Mouse (Mus musculus) right cerebral cortex, postnatal 10 days (tissue): ENCODE data around the gene Gm10570.

Source experiments
- DNase-seq, 2 experiments: peaks; one replicate each; pipeline ENCODE4 v3.0.0; 2021; ENCODE audit warnings: low spot score in 2 of 2

Gm10570 gene

DNA sequence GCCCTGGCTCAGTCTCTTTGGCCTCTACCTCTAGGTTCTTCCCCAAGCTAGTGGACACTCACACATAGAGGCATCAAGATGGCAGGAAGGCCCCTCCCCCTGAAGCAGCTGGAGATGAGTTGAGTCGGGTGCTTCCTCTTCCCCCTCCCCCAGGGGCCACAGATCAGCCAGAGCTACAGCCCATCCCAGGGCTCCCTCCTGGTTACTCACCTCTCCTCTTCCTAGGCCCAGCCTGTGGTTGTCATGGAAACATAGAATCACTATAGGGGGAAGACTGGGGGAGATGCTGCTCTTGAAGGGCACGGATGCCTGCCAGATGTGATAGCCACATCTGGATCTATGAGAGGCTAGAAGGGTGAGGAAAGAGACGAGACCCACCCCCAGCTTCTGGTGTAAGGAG lies 3.7 kb downstream of the Gm10570 start:
- no peak for DNase-seq

DNA sequence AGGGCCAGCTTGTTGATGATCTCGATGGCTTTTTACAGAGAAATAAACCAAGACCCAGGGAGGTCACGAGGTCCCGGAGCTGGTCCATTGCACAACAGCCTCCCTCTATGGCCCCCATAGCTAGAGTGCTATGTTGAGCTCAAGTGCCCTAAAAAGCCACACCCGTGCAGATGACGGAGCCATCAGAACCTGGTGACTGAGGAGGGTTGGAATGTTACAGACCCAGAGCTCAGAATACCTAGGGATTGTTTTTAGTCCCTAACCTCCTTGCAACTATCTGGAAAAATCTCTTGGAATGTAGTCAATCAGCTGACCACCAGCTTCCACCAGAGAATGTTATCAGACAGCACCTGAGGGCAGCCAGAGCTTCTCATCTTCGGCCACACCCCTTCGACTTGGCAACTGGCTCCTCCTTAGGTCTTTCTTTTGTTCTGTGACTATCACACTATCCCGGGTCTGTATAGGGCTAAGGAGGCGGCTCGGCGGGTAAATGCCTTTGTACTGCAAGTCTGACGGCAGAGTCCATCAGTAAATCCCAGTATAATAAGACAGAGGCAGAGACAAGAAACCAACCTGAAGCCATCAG lies 6.1 kb downstream of the Gm10570 start:
- no peak for DNase-seq

DNA sequence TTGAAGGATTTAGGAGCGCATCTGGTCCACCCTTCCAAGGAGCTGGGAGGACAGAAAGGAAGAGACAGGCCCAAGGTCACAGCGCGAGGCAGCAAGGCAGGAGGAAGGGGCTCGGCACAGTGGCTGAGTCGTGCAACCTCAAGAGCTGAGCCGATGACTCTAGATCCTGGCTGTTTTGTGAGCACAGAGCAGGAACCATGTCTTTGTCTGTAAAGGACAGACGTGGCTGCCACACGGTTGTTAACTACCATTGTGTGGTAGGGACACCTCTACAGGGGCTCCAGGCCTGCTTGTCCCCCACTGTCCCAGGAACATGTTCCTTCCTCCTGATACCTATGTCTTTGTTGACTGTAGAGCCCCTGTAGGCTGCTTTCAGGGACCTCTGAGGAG lies 8.8 kb downstream of the Gm10570 start:
- no peak for DNase-seq

DNA sequence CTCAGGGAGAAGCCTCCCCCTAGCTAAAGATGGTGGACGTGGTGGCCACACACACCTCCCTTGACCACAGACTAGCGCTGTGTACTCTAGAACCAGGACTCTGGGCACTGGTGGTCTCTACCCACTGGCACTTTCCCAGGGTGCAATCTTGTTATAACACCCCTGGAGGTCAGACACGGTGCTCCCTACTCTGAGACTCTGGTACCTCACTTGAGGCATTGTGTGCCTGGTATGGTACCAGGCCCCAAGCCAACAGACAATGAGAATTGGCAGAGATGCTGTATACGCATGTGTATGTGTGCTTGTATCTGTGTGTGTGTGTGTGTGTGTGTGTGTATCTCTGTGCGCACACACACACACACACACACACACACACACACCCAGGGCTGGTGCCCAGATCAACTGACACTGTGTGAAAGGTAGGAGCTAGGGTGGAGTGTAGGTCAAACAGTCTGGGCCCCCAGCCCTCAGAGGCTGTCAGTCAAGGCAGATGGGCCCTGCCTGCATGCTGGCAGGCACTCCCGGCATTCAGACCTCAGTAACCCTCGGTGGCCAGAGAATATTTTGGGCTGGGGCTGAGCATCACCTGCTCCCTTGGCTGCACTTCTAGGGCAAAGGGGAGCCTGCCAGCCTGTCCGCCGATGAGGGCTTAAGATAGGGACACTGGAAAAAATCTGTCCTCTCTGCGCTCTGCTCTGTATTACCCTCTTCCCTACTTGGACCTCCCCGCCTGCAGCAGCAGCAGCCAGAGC lies 9.4 kb downstream of the Gm10570 start:
- no peak for DNase-seq

DNA sequence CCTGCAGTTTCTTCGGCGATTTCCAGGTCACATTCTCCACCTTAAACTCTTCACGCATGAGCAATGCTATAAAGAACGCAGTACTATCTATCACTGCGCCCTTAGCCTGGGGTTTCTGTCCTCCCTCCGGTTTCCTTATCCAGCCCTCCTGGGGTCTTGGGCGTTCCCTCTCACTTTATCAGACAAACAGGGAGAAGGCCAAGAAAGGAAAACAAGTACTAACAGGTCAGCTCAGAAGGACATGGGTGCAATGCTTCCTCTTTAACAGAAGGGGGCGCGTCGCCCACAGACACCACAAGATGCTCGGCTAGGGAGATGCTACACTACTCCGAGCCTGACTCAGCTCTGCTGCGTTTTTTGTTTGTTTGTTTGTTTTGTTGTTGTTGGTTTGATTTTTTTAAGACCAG lies 11.3 kb downstream of the Gm10570 start:
- no peak for DNase-seq

DNA sequence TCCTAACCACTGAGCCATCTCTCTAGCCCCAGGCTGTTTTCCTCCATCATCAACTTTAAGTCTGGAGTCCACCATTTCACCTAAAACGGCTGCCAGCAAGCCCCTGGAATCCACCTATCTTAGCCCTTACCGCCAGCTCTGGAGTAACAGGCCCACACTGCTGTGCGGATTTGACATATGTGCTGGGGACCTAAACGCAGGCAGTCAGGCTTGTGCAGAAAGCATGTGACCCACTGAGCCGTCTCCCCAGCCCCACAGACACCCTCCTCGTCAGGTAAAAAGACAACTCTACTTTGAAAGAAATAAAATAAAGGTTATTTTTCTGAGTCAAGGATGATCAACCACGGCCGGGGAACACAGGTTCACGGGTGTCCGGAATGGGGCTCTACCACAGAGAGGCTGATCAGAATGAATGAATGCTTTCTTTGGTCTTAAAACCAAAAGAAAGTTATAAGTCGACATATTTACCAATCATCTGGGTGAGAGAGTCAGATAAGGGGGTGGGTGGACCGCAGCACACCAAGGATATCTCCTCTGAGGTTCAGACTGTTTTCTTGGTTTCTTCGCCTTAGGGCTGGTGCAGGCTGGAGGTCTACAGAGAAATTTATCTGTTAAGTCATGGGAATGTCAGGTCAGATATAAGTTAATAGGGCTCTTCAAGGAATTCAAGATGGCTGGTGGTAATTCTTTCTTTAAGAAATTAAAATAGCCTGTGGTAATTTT lies 12.1 kb downstream of the Gm10570 start:
- DNase-seq: no peak

DNA sequence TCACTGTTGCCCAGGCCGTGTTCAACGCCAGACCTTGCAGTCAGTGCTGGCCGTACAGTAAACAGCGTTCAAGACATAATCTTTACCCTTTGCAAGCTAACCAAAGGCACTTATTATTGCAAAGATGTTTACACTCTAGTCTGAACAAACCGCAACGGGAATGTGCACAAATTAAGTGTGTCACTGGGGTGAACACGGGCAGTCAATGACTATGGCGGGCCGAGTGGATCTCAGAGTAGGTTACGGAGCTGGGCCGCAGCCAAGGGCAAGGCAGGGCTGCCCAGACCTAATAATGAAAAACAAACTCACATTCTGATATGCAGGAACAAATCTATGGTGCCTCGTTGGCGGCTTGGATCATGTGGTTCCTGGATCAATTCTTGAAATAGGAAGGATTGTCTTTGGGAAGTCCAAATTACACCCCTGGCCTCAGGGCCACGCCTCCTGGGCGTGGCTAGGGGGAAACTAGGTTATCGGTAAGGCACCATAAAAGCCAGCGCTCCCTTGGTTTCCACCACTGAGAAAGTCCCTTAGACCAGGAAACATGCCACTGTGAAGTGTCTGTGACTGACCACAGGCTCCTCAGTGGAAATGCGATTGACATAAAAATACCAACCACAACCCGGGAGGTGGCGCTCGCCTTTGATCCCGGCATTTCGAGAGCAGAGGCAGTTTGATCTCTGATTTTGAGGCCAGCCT lies 13.3 kb downstream of the Gm10570 start:
- DNase-seq: no peak

DNA sequence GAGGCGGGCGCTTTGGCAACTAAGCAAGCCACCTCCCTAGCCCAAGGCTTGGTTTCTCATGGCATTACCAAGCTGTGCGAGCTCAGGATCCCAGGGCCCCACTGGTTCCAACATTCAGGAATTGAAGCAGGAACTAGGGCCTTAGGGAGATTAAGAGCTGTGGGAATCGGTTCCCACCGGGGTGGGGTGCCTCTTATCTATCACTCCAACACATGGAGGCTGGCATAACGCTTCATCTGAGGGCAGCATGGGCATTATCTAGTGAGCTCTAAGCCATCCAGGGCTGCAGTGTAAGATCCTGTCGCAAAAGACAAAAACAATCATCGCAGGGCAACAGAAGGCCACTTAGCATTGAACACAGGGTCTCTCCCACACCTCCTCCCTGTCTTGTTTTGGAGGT lies 14.0 kb downstream of the Gm10570 start:
- DNase-seq: no peak

DNA sequence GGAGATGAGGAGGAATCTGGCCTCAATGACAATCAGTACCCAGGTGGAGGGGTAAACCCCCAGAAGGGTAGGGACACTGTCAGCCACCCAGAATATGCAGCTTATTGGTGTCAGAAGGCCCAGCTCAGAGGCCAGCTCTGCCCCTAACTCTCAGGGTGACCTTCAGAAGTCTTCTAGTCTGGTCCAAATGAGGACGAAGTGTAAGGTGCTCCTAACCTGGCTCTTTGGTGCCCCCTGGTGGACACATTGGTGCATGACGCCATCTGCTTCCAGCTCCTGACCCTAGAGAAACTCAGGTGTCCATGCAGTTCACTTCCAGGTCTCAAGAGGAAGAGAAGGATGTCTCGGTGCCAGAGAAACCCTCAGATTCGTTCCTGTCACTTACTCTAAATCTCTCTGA lies 16.2 kb downstream of the Gm10570 start:
- peak in 1 of 2 experiments; percentile 70 for DNase-seq

DNA sequence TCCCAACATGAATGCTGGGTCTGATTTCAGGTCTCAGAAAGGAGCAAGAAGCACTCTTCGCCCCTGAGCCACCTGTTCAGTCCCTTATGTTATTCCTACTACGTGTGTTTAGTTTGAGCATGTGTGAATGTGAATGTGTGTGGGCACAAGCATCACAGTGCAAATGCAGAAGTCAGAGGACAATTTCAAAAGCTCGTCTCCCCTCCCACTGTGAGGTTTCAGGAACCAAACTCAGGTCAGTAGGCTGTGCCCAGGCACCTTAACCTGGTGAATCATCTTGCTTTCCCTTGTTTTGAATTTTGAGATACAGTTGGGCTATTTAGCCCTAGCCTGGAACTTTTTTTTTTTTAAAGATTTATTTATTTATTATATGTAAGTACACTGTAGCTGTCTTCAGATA lies 18.6 kb downstream of the Gm10570 start:
- no peak for DNase-seq

DNA sequence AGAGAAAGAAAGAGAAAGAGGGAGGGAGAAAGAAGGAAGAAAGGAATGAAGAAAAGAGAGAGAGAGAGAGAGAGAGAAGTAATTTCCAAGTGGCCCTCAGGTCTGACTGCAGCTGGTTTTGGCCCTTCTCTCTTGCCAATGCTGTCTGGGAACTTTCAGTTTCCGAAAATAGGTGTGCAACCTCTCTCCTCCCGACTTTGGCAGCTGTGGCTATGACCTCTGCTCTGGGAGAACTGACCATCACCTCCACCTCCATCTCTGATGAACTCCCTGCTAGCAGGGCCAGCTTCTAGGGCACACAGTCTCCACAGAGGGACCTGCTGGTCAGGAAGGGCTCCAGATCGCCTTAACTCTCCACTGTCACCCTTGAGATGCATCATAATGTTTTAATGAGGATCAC lies 21.9 kb downstream of the Gm10570 start:
- DNase-seq: no peak

DNA sequence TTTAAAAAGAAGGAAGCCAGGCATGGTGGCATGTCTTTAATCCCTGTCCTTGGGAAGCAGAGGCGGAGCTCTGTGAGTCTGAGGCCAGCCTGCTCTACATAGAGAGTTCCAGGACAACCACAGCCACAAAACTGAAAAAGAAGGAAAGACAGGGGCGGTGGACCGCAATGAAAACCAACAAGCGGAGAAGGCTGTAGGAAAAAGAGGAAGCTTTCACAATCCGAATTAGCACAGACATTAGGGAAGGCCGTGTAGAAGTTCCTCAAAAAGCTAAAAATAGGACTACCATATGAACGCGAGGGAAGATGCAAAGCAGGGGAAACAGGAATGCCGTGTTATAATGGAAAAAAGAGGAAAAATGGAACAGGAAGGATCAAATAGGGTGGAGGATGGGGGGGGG lies 24.6 kb downstream of the Gm10570 start:
- DNase-seq: no peak

DNA sequence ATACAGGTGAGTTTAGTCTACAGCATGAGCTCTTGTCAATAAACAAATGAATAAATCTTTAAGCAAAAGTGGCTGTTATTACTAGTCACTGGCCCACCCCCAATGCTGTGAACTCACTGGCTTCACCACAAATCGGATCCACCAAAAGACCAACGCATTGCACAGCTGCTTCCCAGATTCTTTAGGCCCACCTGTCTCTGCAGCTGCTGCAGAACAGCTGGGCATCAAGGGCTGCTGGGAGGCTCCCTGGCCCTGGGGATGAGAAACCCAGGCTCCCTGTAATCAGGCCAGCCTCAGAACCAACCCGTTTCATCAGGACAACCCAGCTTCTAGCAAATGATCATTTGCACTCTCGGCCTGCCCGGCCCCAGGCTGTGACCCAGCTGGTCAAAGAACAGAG lies 25.6 kb downstream of the Gm10570 start:
- DNase-seq: no peak

DNA sequence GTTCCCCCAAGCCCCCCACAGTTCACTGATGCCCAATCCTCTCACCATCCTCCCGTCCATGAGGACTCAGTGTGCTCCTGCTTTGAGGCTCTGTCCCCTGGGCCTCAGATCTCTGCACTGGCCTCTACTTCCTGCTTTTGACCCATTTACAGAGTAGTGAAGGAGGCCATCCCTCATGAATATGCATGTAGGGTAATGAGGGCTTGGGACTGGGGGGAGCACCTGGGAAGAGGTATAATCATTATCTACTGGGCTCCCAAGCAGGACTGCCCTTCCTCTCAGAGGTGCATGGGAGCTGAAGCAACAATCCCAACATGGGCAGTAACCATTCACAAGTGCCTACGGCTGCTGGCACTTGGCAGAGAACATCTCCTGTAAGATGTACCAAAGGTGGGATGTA lies 29.4 kb downstream of the Gm10570 start, which contains the start of gene Serinc2:
TSS of gene Serinc2 (minus strand) at position 101 of the 400 bp plus-strand sequence.
- DNase-seq: no peak

DNA sequence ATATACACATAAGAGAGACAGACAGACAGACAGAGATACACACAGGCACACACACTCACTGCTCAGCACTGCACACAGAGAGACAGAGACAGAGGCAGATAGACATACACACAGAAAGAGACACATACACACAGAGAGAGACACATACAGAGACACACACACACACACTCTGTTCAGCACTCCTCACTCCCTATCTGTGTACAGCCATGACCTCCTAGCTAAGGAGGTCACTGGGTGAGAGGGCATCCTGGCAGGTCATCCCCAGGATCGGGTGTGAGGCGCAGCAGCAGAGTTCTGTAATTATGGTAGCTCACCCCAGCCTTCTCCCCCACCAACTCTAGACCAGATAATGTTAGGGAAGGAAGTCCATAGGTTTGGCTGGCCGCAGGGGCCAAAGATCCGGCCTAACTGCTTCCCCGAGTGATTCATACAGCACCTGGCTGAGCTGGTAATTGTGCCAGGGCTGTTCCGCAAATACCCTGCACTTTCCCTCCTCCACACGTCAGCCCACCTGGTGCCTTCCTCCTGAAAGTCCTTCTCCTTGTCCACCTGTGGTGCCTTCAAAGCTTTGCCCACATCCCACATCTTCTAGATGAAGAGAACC lies 31.8 kb downstream of the Gm10570 start:
- no peak for DNase-seq

DNA sequence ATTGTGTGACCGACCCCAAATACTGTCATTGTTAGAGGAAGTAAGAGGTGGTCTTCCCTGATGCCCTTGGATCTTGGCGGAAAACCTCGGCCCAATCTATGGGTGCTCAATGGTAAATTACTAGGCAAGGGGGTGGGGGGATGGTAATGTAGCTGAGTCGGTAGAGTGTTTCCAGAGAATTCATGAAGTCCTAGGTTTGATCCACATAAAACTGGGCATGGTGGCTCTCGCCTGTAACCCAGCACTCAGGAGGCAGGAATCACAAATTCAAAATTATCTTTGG lies 32.7 kb downstream of the Gm10570 start:
- no peak for DNase-seq

DNA sequence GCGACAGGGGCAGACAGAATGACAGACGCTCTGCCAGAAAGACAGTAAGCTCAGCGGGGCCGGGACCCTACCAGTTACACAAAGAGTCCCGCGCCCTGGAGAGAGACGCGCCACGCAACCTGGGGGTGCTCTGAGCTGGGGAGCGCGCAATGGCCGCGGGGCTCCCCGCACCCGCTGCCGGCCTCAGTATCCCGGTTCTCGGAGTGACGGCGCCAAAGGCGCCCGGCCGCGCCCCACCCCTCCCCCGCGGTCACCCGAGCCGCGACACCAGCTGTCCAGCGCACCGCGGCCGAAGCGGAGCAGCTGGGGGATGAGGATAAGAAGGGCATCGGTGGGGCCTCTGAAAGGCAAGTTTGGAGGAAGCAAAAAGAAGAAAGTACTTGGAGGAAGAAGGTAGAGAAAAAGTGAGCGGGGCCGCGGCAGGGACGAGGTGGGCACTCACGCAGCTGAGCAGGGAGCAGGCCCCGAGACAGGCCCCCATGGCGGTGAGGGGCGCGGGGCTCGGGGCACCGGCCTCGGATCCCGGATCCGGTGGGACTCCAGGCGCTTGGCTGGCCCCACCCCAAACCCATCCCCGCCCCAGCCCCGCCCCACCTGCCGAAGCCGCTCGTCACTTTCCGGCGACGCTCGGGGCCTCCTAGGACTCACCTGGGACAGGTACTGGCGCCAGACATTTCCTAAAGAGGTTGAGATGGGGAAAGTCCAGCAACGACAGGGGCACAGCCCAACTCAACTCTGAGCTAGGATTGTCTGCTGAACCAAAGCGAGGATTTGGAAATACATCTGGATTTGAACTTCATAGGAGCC lies 33.3 kb downstream of the Gm10570 start:
- peak in 1 of 2 experiments; percentile 31 for DNase-seq

DNA sequence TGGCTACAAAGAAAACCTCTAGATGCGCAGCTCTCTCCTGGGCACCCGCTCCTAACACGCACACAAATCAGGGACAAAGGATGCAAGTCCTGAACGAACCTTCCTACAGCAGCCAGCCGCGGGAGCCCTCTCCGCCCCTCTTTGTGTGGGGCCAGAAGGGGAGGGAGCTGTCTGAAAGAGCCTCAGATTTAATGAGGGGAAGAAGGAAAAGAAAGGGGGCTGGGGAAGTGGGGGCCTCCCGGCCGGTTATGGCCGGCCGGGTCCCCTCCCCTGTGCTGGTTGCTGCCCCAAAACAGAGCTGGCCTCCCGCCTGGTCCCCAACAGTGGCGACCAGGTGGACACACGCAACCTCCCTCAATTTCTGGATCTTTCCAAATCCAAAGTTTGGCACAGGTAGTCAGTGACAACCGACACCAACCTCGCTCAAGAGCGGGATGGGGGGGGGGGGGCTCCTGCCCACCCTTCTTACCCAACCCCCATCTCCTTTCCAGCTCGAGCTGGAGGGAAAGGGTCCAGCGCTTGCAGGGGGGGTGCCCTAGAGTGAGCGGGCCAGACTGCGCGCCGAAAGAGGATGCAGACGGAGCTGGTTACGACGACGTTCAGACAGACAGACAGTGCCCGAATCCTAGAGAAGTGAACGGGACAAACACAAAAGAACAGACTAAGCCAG lies 34.0 kb downstream of the Gm10570 start:
- peak in 1 of 2 experiments; percentile 39 for DNase-seq

DNA sequence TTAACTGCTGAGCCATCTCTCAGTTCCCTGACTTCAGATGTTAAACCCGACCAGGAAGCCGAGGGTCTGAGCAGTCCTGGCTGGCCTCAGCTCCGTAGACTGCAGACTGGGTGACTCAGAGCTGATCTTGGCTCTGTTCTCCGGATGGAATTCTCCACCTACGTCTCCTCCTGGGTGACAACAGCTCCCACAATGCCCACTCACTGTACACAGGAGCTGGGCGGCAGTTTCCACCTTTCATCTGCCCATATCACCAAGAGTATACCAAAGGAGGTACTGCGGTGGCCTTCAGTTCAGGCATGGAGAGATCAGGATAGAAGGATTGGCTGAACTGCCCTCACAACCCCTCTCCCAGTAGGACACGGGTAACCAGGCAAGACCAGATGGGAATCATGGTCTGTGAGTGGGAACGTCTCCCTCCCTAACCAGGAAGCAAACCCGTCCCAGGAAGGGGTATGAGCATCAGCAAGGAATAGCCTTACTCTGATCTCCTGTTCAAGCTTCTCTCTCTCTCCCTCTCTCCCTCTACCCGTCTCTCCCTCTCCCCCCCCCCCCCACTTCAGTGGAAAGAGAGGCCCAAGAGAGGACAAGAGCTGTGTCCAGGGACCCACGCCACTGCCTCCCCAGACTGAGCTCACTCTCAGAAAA lies 34.7 kb downstream of the Gm10570 start:
- DNase-seq: no peak

DNA sequence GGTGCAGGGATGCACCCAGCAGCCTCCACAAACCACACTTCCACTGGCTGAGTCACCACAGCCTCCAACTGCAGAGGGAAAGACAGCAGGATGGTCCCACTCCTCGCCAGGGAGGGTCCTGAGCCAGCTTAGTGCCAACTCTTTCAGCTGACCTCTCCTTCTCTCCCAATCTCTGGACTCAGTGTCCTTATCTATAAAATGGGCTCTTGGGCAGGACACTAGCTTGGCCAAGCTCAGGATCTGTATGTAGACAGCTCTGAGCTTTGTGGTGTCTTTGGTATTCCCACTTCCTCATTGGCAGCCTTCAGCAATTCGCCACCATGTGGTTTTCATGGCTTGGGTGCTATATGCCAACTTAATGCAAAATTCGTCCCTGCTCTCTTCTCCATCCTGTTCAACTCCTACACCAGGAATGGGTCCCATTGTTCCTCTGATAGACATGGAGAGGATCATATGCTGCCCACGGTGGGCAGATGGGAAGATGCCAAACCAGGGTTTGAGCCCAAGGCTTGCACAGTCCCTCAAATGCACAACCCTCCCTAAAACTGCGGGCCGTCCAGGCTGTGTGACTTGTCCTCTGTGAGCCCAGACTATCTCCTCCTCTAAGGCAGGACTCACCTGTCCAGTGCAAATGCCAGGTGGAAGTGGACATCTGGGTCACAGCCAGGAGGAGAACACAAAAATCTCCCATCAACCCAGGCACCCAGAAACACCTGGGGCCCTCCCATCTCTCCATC lies 37.7 kb downstream of the Gm10570 start:
- DNase-seq: no peak
